Mouse (Mus musculus): ENCODE measurements around the gene Cdc25b.

DNA sequence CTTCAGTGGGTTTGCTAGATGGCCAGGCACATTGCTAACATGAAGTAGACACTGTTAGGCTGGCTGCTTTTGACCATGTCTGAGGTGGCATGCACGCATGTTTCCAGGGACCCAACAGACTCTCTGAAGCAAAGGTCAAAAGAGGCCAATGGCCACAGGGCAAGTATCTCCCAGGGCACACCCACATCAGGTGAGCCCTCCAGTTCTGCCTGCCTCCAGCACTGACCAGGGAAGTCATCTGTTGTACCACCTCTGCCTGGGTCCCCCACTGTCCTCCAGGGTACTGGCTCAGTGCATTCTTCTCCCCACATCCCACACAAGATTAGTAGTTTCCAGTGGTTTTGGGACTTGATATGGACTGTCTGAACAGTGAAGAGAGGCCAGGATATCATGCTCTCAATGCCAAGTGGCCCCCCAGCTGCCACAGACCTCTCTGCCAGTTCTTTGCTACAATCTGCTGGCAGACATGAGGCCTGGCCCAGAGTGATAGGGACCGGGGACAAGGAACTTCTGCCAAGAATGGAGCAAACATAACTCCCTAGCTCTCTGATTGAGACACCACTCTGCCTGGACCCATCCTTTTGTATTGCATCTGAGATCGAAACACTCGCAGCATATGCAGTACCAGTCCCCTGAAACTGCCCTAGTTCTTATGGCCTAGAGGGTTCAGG is 22.5 kb downstream of the Cdc25b start:
- TF ChIP-seq POLR2A (IDR thresholded peaks at IDR 0.05; ENCODE audit: insufficient read depth, low read depth, low read length) (no peak), CTCF (IDR thresholded peaks at IDR 0.05) (no peak)

Measured in heart, adult 2 months (tissue).